Mouse (Mus musculus): ENCODE measurements at regions not wholly inside any gene's neighbourhood (a gene's known extent, or its start where the extent isn't known, plus 50 kb on each side); places are given as distances from the start of the nearest gene placed in this dataset.

- H3K9me3 ChIP-seq (ENCODE audit: control insufficient read depth, insufficient read depth, low read depth, low read length): no peaks in the 10 kb centered on the region
- DNase-seq (ENCODE audit: low read depth, low spot score): no peak
- no peak overlapping the region for H3K9ac ChIP-seq (ENCODE audit: insufficient read depth, low read depth, low read length, poor library complexity, severe bottlenecking)
- H3K4me3 ChIP-seq (ENCODE audit: insufficient read depth in 1 of 2, low read depth in 1 of 2, low read length in 2 of 2, poor library complexity in 1 of 2, severe bottlenecking in 1 of 2): no peak overlapping the region
- no peaks in the 10 kb centered on the region for H3K36me3 ChIP-seq (ENCODE audit: control insufficient read depth, insufficient read depth, low read length, poor library complexity, severe bottlenecking)
- in situ Hi-C loops (cut with MboI; ENCODE audit: low sequenced_read_pairs in 2 of 2, unreplicated experiment in 2 of 2): no loop called here
- H3K27ac ChIP-seq (ENCODE audit: insufficient read depth, low read depth, low read length, poor library complexity, severe bottlenecking): no peak overlapping the region
- TF ChIP-seq CHD2 (IDR thresholded peaks at IDR 0.05; ENCODE audit: low read depth, low read length) (no peak), ZNF384 (IDR thresholded peaks at IDR 0.05; ENCODE audit: low read depth, low read length) (no peak), MAFK (IDR thresholded peaks at IDR 0.05; ENCODE audit: insufficient read depth, low read depth, low read length) (no peak), ZC3H11A (IDR thresholded peaks at IDR 0.05; ENCODE audit: borderline replicate concordance, low read depth, low read length) (no peak), HCFC1 (IDR thresholded peaks at IDR 0.05; ENCODE audit: borderline replicate concordance, insufficient read depth, low read length) (no peak)
- H3K4me1 ChIP-seq (ENCODE audit: control insufficient read depth in 2 of 2, insufficient read depth in 2 of 2, low read length in 2 of 2, poor library complexity in 1 of 2): peaks cover 6 to 23% of the 10 kb centered on the region in 2 experiments; a peak in 3 of 4 replicates
Measured at GRCm38 (mm10) chr10:42069751-42070150, 51.5 kb upstream of the Armc2 start.

DNA sequence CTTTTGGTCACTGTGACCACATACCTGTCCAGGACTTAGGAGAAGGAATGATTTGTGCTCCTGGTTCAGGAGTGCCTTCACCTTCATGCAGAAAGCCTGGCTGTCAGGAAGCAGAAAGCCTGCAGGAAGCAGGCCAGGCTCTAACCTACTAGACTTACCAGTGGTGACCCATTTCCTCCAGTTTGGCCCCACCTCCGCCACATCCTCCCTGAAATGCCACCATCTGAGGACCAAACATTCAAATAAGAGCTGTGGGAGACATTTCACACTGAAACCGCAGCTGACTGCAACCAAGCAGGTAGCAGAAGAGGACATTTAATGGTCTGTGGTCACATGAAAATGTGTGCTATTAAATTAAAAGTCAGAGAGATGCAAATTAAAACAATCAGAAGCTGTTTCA, 50.3 kb upstream of the Armc2 start:
- Histone ChIP-seq H3K4me1 (ENCODE audit: control insufficient read depth in 2 of 2, insufficient read depth in 2 of 2, low read length in 2 of 2, poor library complexity in 1 of 2) (peaks cover 6 to 25% of the 10 kb centered on the region in 2 experiments; a peak in 3 of 4 replicates), H3K9ac (ENCODE audit: insufficient read depth, low read depth, low read length, poor library complexity, severe bottlenecking) (no peak overlapping the region), H3K27ac (ENCODE audit: insufficient read depth, low read depth, low read length, poor library complexity, severe bottlenecking) (no peak overlapping the region), H3K9me3 (ENCODE audit: control insufficient read depth, insufficient read depth, low read depth, low read length) (no peaks in the 10 kb centered on the region), H3K36me3 (ENCODE audit: control insufficient read depth, insufficient read depth, low read length, poor library complexity, severe bottlenecking) (no peaks in the 10 kb centered on the region), H3K4me3 (ENCODE audit: insufficient read depth in 1 of 2, low read depth in 1 of 2, low read length in 2 of 2, poor library complexity in 1 of 2, severe bottlenecking in 1 of 2) (no peak overlapping the region)
- no peak for DNase-seq (ENCODE audit: low read depth, low spot score)
- TF ChIP-seq CHD2 (IDR thresholded peaks at IDR 0.05; ENCODE audit: low read depth, low read length) (no peak), MAFK (IDR thresholded peaks at IDR 0.05; ENCODE audit: insufficient read depth, low read depth, low read length) (no peak), ZC3H11A (IDR thresholded peaks at IDR 0.05; ENCODE audit: borderline replicate concordance, low read depth, low read length) (no peak), ZNF384 (IDR thresholded peaks at IDR 0.05; ENCODE audit: low read depth, low read length) (no peak)
- in situ Hi-C loops (cut with MboI; ENCODE audit: low sequenced_read_pairs in 2 of 2, unreplicated experiment in 2 of 2): no loop called here
